In genomic region chr5:129786161-129786560, GRCm38 (mm10) we compare ENCODE assay signal across 8 mouse cellular contexts. TPM values are rescaled to one million over a fixed set of nuclear protein-coding genes. Genes with fewer than 3 reads are reported as not detected.
DNase-seq lines count a peak whose midpoint lies in the region; ATAC-seq lines count a peak whose summit lies in the region.

No protein-coding gene starts in this region.

- 72% methylated on average over 6 of the region's 6 CpGs for WGBS in liver, embryonic 11.5 days
- WGBS in hindbrain, embryonic 14.5 days, result 76% methylated on average over 6 of the region's 6 CpGs
- WGBS in midbrain, embryonic 16.5 days, result 81% methylated on average over 6 of the region's 6 CpGs

- no peak for DNase-seq in liver, embryonic 11.5 days (ENCODE audit: low spot score)
- DNase-seq in liver, result no peak
- no peak for DNase-seq in hindbrain, embryonic 14.5 days (ENCODE audit: low spot score)
- DNase-seq in adrenal gland, postnatal 36 days, result no peak
- no peak for DNase-seq in spleen, adult 18-20 months

- H3K27ac ChIP-seq in liver, embryonic 11.5 days (ENCODE audit: low read depth, low read length), result peak overlapping the region; percentile 99
- no peak overlapping the region; the same call in 1 of the 2 replicates for H3K27ac ChIP-seq in brown adipose tissue, adult 24 weeks (replicated peaks; ENCODE audit: low read depth, low read length)
- H3K27ac ChIP-seq in hindbrain, embryonic 14.5 days, result peak overlapping the region; percentile 99
- peak overlapping the region; percentile 96 for H3K27ac ChIP-seq in midbrain, embryonic 16.5 days (ENCODE audit: low read length)

- no peaks in the 10 kb centered on the region for H3K9me3 ChIP-seq in liver, embryonic 11.5 days (ENCODE audit: control insufficient read depth, low read length)
- no peaks in the 10 kb centered on the region for H3K9me3 ChIP-seq in hindbrain, embryonic 14.5 days (ENCODE audit: control insufficient read depth, low read length)
- no peaks in the 10 kb centered on the region for H3K9me3 ChIP-seq in midbrain, embryonic 16.5 days (replicated peaks; ENCODE audit: control insufficient read depth, low read length, poor library complexity, severe bottlenecking)

- peak overlapping the region; percentile 84 for H3K4me2 ChIP-seq in liver, embryonic 11.5 days
- H3K4me2 ChIP-seq in hindbrain, embryonic 14.5 days (replicated peaks), result peak overlapping the region; percentile 77
- H3K4me2 ChIP-seq in midbrain, embryonic 16.5 days (ENCODE audit: low read length), result peak overlapping the region; percentile 54

- H3K27me3 ChIP-seq in liver, embryonic 11.5 days (replicated peaks; ENCODE audit: control insufficient read depth, insufficient read depth, low read length), result no peaks in the 10 kb centered on the region
- no peaks in the 10 kb centered on the region for H3K27me3 ChIP-seq in hindbrain, embryonic 14.5 days (ENCODE audit: control insufficient read depth, insufficient read depth, low read length)
- no peaks in the 10 kb centered on the region for H3K27me3 ChIP-seq in midbrain, embryonic 16.5 days (ENCODE audit: control insufficient read depth, insufficient read depth, low read depth, low read length)

- ATAC-seq in liver, embryonic 11.5 days (replicated peaks; ENCODE audit: low FRiP score), result no peak
- ATAC-seq in hindbrain, embryonic 14.5 days (ENCODE audit: low FRiP score), result no peak
- no peak for ATAC-seq in midbrain, embryonic 16.5 days
- no peak for ATAC-seq in CD4-positive, CD25-positive, alpha-beta regulatory T cell, adult 4 months

- H3K4me1 ChIP-seq in liver, embryonic 11.5 days (replicated peaks; ENCODE audit: control insufficient read depth, insufficient read depth, low read length), result peaks cover 17% of the 10 kb centered on the region
- H3K4me1 ChIP-seq in brown adipose tissue, adult 24 weeks (ENCODE audit: control insufficient read depth, insufficient read depth, insufficient read length, low read length), result peaks cover 2% of the 10 kb centered on the region; the same call in 1 of the 2 replicates
- peaks cover 14% of the 10 kb centered on the region for H3K4me1 ChIP-seq in hindbrain, embryonic 14.5 days (replicated peaks; ENCODE audit: control insufficient read depth, insufficient read depth, low read length)
- H3K4me1 ChIP-seq in midbrain, embryonic 16.5 days (ENCODE audit: control insufficient read depth, insufficient read depth, low read length), result peaks cover 20% of the 10 kb centered on the region

- H3K36me3 ChIP-seq in liver, embryonic 11.5 days (ENCODE audit: control insufficient read depth, insufficient read depth, low read length), result peaks cover 20% of the 10 kb centered on the region
- peaks cover 26% of the 10 kb centered on the region for H3K36me3 ChIP-seq in hindbrain, embryonic 14.5 days (replicated peaks; ENCODE audit: control insufficient read depth, insufficient read depth)
- peaks cover 9% of the 10 kb centered on the region for H3K36me3 ChIP-seq in midbrain, embryonic 16.5 days (ENCODE audit: control insufficient read depth, insufficient read depth, low read length)

- H3K4me3 ChIP-seq in liver, embryonic 11.5 days (ENCODE audit: low read depth, low read length), result peak overlapping the region; percentile 94
- H3K4me3 ChIP-seq in brown adipose tissue, adult 24 weeks (ENCODE audit: insufficient read depth, low read depth, low read length), result peak overlapping the region; percentile 99; the same call in 1 of the 2 replicates
- H3K4me3 ChIP-seq in hindbrain, embryonic 14.5 days (replicated peaks; ENCODE audit: low read length), result peak overlapping the region; percentile 97
- peak overlapping the region; percentile 62 for H3K4me3 ChIP-seq in midbrain, embryonic 16.5 days (ENCODE audit: low read depth, low read length)

- peak overlapping the region; percentile 95 for H3K9ac ChIP-seq in liver, embryonic 11.5 days (ENCODE audit: low read depth, low read length)
- peak overlapping the region; percentile 96 for H3K9ac ChIP-seq in hindbrain, embryonic 14.5 days
- H3K9ac ChIP-seq in midbrain, embryonic 16.5 days (ENCODE audit: low read depth, low read length), result peak overlapping the region; percentile 78

RNA-seq across cellular contexts. Expression of gene Psph, which starts 1.1 kb away (rescaled TPM):
- polyA plus RNA-seq in liver, embryonic 11.5 days (2014; fragmentation: Nextera tagmentation; extraction: Ambion mirVana), result 120 and 129 TPM in 2 replicates
- 46.7 and 56.8 TPM in 2 replicates for polyA plus RNA-seq in brown adipose tissue, adult 24 weeks (2012; ENCODE audit: insufficient read depth, insufficient read length, missing spikeins)
- polyA plus RNA-seq in hindbrain, embryonic 14.5 days (2014; fragmentation: Nextera tagmentation; extraction: Ambion mirVana), result 31.3 and 33.6 TPM in 2 replicates
- polyA plus RNA-seq in midbrain, embryonic 16.5 days (2015; fragmentation: Nextera tagmentation; extraction: Ambion mirVana), result 31.1 TPM in 2 replicates
- total RNA-seq in adrenal gland, postnatal 36 days (2021), result 10 to 100 TPM; 20.1 to 27.0 TPM
- 10 to 100 TPM; 46.4 to 64.2 TPM for polyA plus RNA-seq in CD4-positive, CD25-positive, alpha-beta regulatory T cell, adult 4 months (2017; shearing (Covaris generic))
